Mouse (Mus musculus) frontal cortex, adult (tissue): ENCODE results near the gene Gm17087.

ENCODE experiments used
- ATAC-seq: cut with Nextera tagmentation; 2 replicates; pipeline ENCODE4 v1.9.2; 2017; ENCODE audit warnings: mild to moderate bottlenecking, moderate library complexity, mixed read lengths; ENCODE audit not compliant: low TSS enrichment

The Gm17087 gene

DNA sequence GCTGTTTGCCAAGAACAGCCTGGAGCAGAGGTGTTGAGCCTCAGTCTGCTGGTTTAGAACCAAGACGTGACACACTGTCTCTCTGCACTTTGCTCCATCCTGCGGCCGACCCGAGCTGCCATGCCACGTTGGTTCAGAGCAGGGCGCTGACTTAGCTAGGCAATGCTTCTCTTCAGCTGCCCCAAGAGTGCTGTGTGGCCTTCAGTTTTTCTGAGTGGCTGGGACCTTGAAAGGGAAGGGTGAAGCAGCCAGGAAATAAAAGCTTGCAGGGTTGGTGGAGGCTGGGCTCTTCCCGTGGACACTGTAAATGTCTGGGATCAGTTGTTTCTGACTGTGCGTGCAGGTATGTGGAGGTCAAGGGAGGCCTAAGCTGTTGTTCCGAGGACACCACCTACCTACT, 20.4 kb downstream of the Gm17087 start:
- no peak for ATAC-seq

DNA sequence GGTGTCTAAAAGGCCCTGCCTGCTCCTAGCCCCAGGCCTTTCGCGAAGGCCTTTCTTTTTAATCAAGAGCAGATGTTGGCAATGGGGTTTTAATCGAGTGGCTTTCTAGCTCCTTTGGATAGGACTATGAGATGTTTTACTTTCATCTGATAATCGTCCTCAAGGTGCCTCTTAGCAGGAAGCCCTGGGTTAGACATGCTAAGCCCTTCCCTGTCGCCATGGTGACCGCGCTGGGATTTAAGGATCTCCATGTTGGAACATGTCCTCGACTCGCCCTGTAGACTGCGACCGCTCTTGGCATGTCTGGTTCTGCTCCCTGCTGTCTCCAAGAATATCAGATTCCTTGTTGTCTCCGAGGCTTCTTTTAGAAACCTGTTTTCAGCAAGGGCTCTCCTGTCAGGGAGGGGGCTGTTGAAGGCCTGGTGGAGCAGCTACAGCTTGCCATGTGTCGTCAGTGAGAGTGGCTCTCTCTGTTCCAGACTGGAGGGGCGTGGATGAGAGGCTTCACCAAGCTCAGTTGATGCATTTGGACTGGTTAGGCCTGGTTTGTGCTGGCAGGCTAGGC, 24.7 kb downstream of the Gm17087 start:
- 0 out of 2 replicates have a peak, but pooled peaks have one; percentile 38 for ATAC-seq

DNA sequence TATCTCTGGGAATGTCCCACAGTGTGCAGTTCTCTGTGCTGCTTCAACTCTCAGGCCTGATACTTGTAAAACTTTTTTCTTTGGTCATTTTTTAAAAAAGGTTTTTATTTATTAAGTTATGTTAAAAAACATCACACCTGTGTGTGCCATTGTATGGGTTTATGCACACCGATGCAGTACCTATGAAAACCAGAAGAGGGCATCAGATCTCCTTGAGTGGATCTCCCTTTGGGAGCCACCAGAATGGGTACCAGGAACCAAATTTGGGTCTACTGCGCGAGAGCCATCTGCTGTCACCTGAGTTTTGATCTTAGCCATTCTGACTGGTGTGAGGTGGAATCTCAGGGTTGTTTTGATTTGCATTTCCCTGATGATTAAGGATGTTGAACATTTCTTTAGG, 28.6 kb downstream of the Gm17087 start:
- ATAC-seq = no peak

DNA sequence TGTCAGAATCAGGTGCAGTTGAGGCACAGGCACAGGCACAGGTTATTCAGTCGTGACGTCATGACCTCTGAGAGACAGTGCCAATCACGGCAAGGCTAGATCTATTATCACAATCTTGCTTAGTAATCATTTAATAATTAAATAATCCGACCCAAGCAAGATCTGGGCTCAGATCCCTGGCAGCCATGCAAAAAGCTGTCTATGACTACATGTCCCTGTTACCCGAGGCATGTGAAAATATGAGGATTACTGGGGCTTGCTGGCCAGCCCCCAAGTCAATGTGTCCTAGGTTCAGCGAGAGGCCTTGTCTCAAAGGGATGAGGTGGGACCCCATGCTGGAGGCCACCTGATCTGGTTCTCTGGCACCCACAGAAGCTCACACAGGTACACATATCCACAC, 30.2 kb downstream of the Gm17087 start:
- ATAC-seq = no peak

DNA sequence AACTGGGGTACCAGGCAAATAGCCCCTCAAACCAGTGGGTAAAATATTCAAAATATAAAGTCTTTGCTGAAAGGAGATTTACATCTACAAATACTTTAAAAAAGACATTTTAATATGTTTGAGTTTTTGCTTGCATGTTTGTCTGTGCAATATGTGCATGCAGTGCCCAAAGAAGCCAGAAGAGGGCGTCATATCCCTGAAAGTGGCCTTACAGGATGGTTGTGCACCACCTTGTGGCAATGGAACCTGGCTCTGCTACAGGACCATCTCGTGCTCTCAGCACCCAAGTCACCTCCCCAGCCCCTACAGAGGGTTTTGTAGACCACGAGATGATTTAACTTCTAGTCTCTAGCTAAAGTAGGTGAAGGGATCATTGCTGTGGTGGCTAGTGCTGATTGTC, 32.9 kb downstream of the Gm17087 start:
- ATAC-seq = no peak

DNA sequence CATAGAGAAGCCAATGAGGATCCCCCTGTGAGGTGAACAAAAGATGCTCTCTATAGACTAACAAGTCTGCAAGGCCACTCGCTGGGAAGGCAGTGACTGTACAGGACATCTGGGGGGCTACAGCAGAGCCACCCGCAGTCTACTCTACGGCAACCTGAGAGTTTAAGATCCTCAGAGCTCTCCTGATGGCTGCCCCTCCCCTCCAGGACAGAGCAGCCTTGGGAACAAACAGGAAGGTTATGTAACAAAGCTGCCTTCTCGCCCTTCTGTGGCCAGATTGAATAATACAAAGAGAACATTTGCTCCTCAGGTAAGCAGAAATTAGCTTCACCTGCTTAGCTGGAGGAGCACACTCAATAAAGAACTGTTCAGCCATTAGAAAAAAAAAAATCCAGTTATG, 34.1 kb downstream of the Gm17087 start:
- no peak for ATAC-seq

DNA sequence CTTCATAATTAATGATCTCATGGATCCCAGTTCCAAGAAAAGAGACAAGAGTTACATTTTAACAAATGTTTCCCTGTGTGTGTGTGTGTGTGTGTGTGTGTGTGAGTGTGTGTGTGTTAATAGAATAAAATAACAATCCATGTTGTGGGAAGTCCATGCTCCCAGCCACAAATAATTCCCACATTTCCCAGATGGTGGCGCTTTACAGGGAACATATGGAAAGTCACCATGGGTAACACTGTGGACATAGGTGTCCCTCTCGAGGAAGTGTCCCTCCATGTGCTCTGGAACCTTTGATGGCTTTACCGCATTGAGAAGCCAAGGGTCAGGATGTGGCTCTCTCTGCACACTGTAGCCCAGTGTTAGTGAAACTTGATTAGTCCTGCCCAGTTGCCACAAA, 38.1 kb downstream of the Gm17087 start:
- ATAC-seq = no peak

DNA sequence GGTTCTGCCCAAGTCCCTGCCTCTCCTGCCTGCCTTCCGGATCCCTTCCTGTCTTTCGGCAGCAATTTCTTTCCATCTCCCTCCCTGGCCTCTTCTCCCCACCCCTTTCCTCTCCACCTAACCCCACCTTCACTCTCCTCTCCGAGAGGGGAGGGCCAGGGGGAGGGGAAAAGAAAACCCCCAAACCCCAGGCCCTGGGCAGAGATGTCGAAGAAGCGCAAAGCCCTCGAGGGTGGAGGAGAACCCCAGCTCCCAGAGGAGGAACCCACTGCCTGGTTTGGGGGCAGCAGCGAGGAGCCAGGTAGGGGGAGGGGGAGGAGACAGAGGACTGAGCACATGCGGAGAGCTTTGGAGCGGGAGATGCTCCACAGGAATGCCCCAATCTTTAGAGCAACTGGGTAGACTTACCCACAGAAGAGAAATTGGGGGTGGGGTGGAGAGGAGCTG, 39.9 kb downstream of the Gm17087 start:
- peak; percentile 15; the same call in 1 of the 2 replicates for ATAC-seq

DNA sequence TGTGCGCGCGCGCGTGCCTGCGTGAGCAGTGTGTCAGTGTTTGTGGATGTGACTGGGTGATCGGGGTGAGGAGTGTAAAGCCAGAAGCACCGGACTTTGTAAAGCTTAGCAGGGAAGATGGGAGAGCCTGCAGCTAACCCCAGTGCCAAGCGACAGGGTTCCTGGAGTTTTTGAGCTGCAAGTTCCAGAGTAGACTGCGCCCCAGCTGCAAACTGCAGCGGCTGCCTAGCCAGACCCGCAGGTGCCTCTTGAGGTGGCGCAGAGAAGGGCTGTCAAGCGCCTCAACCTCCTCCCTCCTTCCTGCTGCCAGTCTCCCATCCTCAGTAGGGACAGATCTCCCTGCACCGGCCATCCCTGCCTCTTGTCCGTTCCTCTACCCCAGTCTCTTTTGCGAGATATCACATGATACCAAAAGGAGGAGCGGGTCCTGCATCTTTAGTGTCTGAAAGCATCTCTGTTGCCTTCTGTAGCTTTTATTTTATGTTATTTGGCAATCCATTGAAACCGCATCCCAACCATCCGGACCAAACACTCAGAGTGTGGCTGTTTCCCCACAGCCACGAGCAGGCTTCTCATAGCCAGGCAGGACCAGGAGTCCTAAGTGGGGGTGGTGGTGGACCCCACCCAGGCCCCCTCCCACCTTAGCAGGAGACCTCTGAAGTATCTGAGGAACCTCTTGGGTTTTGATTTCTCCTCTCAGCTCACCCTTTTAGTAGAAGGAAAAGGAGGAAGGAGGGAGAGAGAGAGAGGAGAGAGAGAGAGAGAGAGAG, 40.6 kb downstream of the Gm17087 start:
- peak; percentile 19 for ATAC-seq

DNA sequence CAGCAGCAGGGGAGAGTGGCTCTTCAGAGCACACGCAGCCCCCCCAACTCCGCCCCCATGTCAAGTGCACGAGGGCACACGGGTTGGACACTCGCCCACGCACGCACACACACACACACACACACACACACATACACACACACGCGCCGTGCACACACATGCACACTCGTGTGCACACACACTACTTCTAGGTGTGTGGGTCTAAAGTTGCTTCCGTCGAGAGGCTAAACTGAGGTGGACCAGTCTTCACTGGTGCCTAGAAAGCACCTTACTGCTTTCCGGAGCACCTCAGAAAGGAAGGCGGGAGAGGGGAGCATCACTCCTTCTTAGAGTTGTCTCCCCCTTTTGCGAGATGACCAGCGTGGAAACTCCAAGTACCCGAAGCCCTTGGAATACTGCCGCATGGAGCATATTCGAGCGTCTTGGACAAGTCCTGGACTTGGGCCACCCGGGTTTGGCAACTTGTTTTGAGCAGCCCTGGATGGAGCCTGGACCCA, 41.5 kb downstream of the Gm17087 start, which contains the start of gene Pde10a:
TSS of gene Pde10a (plus strand) at position 148 of the 497 bp plus-strand sequence.
- no peak for ATAC-seq

DNA sequence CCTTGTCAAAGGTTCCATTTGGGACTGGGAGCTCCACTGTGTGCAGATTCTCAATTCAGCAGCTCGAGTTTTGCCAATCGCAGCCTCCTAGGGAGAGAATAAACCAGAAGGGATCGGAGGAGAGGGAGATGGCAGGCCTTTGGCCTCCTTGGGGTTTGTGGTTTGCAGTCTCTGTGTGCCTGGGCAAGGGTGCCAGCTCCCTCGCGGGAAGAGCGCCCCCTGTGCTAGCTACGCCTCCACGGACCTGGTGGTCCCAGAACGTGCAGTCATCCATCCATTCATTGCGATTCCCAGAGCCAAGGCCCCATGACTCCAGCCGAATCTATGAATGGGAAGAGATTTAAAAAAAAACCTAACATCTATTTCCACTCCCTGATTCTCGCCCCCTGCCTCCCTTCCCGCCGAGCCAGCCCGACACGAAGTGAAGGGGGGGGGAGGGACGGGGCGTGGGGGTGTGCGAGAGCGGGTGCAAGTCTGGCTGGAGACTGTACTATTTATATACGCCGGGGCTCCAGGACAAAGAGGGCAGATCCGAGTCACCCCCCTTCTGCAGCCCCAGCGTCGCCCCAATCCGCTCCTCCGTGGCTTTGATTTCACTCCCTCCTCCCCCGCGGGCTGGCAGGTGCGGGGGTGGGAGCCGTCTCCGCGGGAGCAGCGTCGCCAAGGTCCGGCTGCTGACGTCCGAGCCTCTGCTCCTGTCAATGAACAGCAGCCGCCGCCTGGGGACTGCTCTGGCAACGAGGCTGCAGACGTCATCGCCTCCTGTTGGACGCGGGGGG, 42.2 kb downstream of the Gm17087 start:
- peak; percentile 77 for ATAC-seq

DNA sequence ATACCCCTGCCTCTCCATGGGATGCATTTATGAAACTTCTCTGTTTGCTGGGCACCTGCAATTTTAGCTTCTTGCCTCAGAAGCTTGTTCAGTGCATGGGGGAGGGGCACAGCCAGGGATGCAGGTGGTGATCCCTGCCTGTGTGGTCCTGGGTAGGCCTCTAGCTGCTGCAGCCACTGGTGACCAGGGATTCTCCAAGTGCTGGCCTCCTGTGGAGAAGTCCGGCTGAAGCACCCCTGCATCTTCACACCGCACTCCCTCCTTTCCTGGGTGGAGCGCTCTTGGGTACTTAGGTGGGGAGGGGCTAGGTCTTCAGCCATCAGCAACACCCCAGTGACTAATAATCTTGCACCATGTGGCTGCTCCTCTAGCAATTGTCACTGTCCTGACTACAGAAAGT, 42.8 kb downstream of the Gm17087 start:
- ATAC-seq = no peak

DNA sequence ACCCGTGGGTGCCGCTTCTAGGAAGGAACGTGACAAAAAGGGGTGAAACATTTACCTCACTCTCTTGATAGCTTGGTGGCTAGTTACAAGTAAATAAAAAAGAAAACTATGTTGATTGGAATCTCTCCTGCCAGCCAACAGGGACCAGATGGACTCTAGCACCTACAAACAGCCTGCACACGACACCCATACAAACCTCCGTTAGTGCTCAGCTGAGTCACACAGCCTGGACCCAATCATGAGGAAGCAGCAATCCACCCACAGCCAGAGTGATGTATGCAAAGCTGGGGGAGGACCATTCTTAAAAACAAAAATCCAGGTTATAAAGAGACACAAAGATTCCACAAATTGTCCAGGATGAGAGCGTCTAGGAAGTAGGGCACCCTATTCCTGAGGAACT, 50.7 kb downstream of the Gm17087 start:
- peak; percentile 97 for ATAC-seq
